11 mouse cellular contexts compared by ENCODE assay signal in the genomic region with DNA sequence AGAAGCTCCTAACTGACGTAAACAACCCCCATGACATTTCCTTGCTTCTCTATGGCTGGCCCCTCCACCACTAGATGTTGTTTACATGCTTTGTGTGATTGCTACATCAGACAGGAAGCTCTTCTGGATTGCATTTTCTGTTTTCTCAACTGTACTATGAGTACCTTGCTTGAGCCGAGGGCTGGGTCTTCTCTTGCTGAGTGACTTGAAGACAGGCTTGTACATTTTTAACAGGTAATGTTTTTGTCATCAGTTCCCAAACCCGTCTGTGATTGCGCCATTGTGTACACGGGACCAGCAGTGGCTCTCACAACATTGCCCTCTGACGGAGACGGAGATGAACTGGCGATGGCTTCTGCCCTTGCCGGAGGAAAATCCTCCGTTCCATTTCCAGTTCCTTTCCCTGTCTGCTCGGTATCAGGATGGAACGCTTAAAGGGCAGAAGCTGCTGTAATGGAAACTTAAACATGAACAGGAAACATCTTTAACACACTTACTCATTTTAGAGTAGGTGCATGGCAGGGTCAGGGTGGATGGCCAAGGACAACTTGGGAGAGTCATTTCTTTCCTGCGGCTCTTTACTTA.
DNase-seq lines count a peak whose midpoint lies in the region; ATAC-seq and TF ChIP-seq lines count a peak whose summit lies in the region.
"Had no signal": no experiment of that assay in that cellular context is flagged by ENCODE, and none has a peak within 500 bp of the region (broad histone marks: within the 10 kb centered on the region; RNA-seq: fewer than 3 reads in every experiment).

No protein-coding gene starts in this region.

- H3K4me1 ChIP-seq in lung, embryonic 14.5 days (ENCODE audit: insufficient read depth), result peaks cover 2% of the 10 kb centered on the region; the same call in 1 of the 2 replicates
- H3K4me1 ChIP-seq: stomach, embryonic 15.5 days had no signal

- peak; percentile 49 for TF ChIP-seq CTCF in lung, embryonic 14.5 days (IDR thresholded peaks at IDR 0.05; ENCODE audit: low read depth)

- no peaks in the 10 kb centered on the region for H3K9me3 ChIP-seq in lung, embryonic 14.5 days (ENCODE audit: low read depth, low read length)
- H3K9me3 ChIP-seq: stomach, embryonic 15.5 days had no signal

- DNase-seq in ES-CJ7 (ENCODE audit: low read depth, low spot score), result peak; percentile 42
- DNase-seq in adrenal gland, postnatal 25 days, result peak; percentile 21
- peak; percentile 49 for DNase-seq in heart, postnatal 4 days
- DNase-seq in lung, embryonic 14.5 days, result peak; percentile 52
- no peak for DNase-seq in cerebellum, postnatal 36 days
- DNase-seq in neural tube, embryonic 10.5 days (ENCODE audit: extremely low spot score, low spot score), result no peak
- no peak for DNase-seq in ovary, postnatal 36 days (ENCODE audit: low spot score)
- no peak for DNase-seq in urinary bladder, postnatal 14 days (ENCODE audit: low spot score)
- DNase-seq: embryo, embryonic 11 days had no signal

- H3K4me2 ChIP-seq in lung, embryonic 14.5 days, result peak overlapping the region; percentile 25; the same call in 1 of the 2 replicates
- H3K4me2 ChIP-seq: stomach, embryonic 15.5 days had no signal

- no peaks in the 10 kb centered on the region for H3K36me3 ChIP-seq in lung, embryonic 14.5 days (ENCODE audit: insufficient read depth)
- H3K36me3 ChIP-seq: stomach, embryonic 15.5 days had no signal

- WGBS in lung, embryonic 14.5 days, result 49% methylated on average over 13 of the region's 13 CpGs

- no peak overlapping the region for H3K9ac ChIP-seq in lung, embryonic 14.5 days
- H3K9ac ChIP-seq: stomach, embryonic 15.5 days had no signal

- peak overlapping the region; percentile 10; the same call in 1 of the 2 replicates for H3K27ac ChIP-seq in lung, embryonic 14.5 days (ENCODE audit: low read depth)
- H3K27ac ChIP-seq: stomach, embryonic 15.5 days had no signal

- no peak overlapping the region for H3K4me3 ChIP-seq in lung, embryonic 14.5 days (ENCODE audit: low read depth, low read length)
- H3K4me3 ChIP-seq: stomach, embryonic 15.5 days had no signal

- H3K27me3 ChIP-seq in lung, embryonic 14.5 days (ENCODE audit: insufficient read depth, low read length), result no peaks in the 10 kb centered on the region
- H3K27me3 ChIP-seq: stomach, embryonic 15.5 days had no signal

- ATAC-seq in lung, embryonic 14.5 days (ENCODE audit: insufficient read depth), result no peak
- ATAC-seq: hindbrain, embryonic 16.5 days had no signal

Comparison
In these comparisons a context has a peak if more than half of its experiments do, and no peak if none do; other contexts are left out.
1. DNase-seq: peak in ES-CJ7 (single experiment), adrenal gland, postnatal 25 days (single experiment), heart, postnatal 4 days (single experiment) and lung, embryonic 14.5 days (single experiment); none in cerebellum, postnatal 36 days (0 of 2), neural tube, embryonic 10.5 days (single experiment), ovary, postnatal 36 days (single experiment) and urinary bladder, postnatal 14 days (single experiment).